Mouse (Mus musculus): Measurements from ENCODE around the gene Cfdp1. TPM values are rescaled to one million over a fixed set of nuclear protein-coding genes. Genes with fewer than 3 reads are reported as not detected.
A peak's percentile ranks its signal among the peaks of the same experiment; 100 is the strongest.

The Cfdp1 gene
- polyA plus RNA-seq, 1 experiment from 2014 or later, result 98.6 TPM

DNA sequence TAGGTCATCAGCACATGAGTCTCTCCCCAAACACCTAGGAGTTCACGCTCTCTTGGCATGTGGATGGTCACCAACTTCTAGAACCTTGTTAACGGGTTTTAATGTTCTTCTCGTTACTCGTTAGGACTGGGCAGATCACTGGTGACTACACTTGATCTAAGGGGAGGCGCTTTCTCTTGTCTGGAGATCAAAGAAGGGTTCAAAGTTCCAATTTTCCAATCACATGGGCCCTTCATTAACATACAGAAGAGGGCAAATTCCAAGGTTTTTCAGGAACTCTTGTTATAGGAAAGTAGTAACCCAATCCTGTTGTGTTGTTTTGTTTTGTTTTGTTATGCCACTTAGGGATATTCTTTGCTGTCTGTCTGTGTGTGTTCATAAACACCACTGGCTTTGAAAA, 95.3 kb downstream of the Cfdp1 start:
- H3K4me1 ChIP-seq (replicated peaks; ENCODE audit: control insufficient read depth, insufficient read depth), result no peaks in the 10 kb centered on the region
- DNase-seq (ENCODE audit: low spot score) (no peak), ATAC-seq (ENCODE audit: low FRiP score, low TSS enrichment) (no peak)
- H3K27me3 ChIP-seq (ENCODE audit: control insufficient read depth, insufficient read depth, low read length), result no peaks in the 10 kb centered on the region
- TF ChIP-seq EP300 (optimal IDR thresholded peaks at IDR 0.05), result no peak
- TF ChIP-seq CTCF (IDR thresholded peaks at IDR 0.05; ENCODE audit: low read depth), result no peak
- H3K9ac ChIP-seq (ENCODE audit: low read length), result no peak overlapping the region
- no peaks in the 10 kb centered on the region for H3K9me3 ChIP-seq (ENCODE audit: control insufficient read depth, low read length)
- H3K4me2 ChIP-seq (replicated peaks; ENCODE audit: low read depth), result no peak overlapping the region
- H3K36me3 ChIP-seq (ENCODE audit: control insufficient read depth, insufficient read depth, low read length), result no peaks in the 10 kb centered on the region
- no peak overlapping the region for H3K27ac ChIP-seq (replicated peaks)
- 90% methylated on average over 5 of the region's 5 CpGs for WGBS
- no peak overlapping the region for H3K4me3 ChIP-seq (ENCODE audit: low read depth, low read length)

DNA sequence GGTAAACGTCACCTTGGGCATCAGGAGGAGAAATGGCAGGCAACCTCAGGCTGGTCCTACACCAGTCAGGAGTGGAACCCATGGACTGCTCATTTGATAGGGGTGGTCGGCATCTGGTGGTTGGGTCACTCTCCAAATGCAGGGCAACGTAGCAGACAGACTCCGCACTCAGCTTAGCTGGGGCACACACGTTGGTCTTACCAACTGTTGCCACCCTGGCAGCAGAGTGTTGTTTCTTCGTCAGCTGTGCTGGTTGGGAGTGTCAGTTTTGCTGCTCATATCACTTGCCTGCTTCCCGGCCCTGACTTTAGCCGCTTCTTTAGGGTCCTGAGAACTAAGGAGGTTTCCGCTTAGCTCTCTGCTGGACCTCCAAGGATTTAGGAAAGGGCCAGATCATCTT, 96.5 kb downstream of the Cfdp1 start:
- WGBS, result 86% methylated on average over 9 of the region's 9 CpGs
- TF ChIP-seq CTCF (IDR thresholded peaks at IDR 0.05; ENCODE audit: low read depth), result no peak
- no peak for TF ChIP-seq EP300 (optimal IDR thresholded peaks at IDR 0.05)
- H3K27ac ChIP-seq (replicated peaks), result no peak overlapping the region
- no peak overlapping the region for H3K9ac ChIP-seq (ENCODE audit: low read length)
- no peaks in the 10 kb centered on the region for H3K9me3 ChIP-seq (ENCODE audit: control insufficient read depth, low read length)
- no peak for DNase-seq (ENCODE audit: low spot score)
- no peaks in the 10 kb centered on the region for H3K27me3 ChIP-seq (ENCODE audit: control insufficient read depth, insufficient read depth, low read length)
- ATAC-seq (ENCODE audit: low FRiP score, low TSS enrichment), result no peak
- no peaks in the 10 kb centered on the region for H3K4me1 ChIP-seq (replicated peaks; ENCODE audit: control insufficient read depth, insufficient read depth)
- H3K4me3 ChIP-seq (ENCODE audit: low read depth, low read length), result no peak overlapping the region
- H3K4me2 ChIP-seq (replicated peaks; ENCODE audit: low read depth), result no peak overlapping the region
- no peaks in the 10 kb centered on the region for H3K36me3 ChIP-seq (ENCODE audit: control insufficient read depth, insufficient read depth, low read length)

DNA sequence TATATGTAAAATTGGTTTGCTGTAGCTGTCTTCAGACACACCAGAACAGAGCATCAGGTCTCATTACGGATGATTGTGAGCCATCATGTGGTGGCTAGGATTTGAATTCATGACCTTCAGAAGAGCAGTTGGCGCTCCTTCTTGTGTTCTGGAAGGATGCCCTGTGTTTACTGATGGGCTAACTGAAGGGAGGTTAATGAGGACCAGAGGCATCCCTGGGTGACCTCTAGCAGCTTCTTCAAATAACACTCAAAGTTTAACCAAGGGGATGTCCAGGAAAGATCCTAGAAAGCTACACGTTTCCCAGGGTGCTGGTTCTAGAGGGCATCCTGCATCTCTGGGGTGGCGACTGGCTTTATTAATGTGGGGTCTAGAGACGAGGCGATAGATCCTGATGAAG, 99.4 kb downstream of the Cfdp1 start:
- no peak overlapping the region for H3K4me2 ChIP-seq (replicated peaks; ENCODE audit: low read depth)
- no peak overlapping the region for H3K27ac ChIP-seq (replicated peaks)
- 83% methylated on average over 6 of the region's 6 CpGs for WGBS
- H3K4me1 ChIP-seq (replicated peaks; ENCODE audit: control insufficient read depth, insufficient read depth), result no peaks in the 10 kb centered on the region
- TF ChIP-seq EP300 (optimal IDR thresholded peaks at IDR 0.05) (no peak), CTCF (IDR thresholded peaks at IDR 0.05; ENCODE audit: low read depth) (no peak)
- H3K9ac ChIP-seq (ENCODE audit: low read length), result no peak overlapping the region
- H3K4me3 ChIP-seq (ENCODE audit: low read depth, low read length), result no peak overlapping the region
- ATAC-seq (ENCODE audit: low FRiP score, low TSS enrichment), result no peak
- no peaks in the 10 kb centered on the region for H3K27me3 ChIP-seq (ENCODE audit: control insufficient read depth, insufficient read depth, low read length)
- no peaks in the 10 kb centered on the region for H3K36me3 ChIP-seq (ENCODE audit: control insufficient read depth, insufficient read depth, low read length)
- DNase-seq (ENCODE audit: low spot score), result no peak
- H3K9me3 ChIP-seq (ENCODE audit: control insufficient read depth, low read length), result no peaks in the 10 kb centered on the region

DNA sequence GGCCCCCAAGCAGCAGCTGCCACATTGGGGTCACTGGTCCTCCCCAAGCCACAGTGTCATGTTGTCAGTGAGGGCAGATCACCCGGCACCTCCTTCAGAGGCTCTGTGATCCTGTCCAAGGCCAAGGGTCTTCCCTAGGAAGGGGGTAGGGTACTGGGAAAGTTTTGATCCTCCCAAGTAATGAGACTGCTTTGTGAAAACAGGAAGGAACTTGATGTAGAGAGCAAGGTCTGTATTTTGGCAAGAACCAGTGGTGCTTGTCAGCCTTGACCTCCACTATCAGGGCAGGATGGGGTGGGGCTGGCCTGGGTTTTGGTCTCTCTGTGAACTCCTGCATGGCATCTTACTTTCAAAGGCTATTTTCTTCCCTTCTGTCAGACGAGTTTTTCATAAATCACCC, 100.0 kb downstream of the Cfdp1 start:
- Histone ChIP-seq H3K27me3 (ENCODE audit: control insufficient read depth, insufficient read depth, low read length) (no peaks in the 10 kb centered on the region), H3K9ac (ENCODE audit: low read length) (no peak overlapping the region), H3K4me3 (ENCODE audit: low read depth, low read length) (no peak overlapping the region), H3K9me3 (ENCODE audit: control insufficient read depth, low read length) (no peaks in the 10 kb centered on the region), H3K4me2 (replicated peaks; ENCODE audit: low read depth) (no peak overlapping the region), H3K27ac (replicated peaks) (no peak overlapping the region), H3K36me3 (ENCODE audit: control insufficient read depth, insufficient read depth, low read length) (no peaks in the 10 kb centered on the region), H3K4me1 (replicated peaks; ENCODE audit: control insufficient read depth, insufficient read depth) (no peaks in the 10 kb centered on the region)
- DNase-seq (ENCODE audit: low spot score) (no peak), ATAC-seq (ENCODE audit: low FRiP score, low TSS enrichment) (no peak)
- TF ChIP-seq CTCF (IDR thresholded peaks at IDR 0.05; ENCODE audit: low read depth) (no peak), EP300 (optimal IDR thresholded peaks at IDR 0.05) (no peak)
- WGBS, result 41% methylated on average over 2 of the region's 2 CpGs

DNA sequence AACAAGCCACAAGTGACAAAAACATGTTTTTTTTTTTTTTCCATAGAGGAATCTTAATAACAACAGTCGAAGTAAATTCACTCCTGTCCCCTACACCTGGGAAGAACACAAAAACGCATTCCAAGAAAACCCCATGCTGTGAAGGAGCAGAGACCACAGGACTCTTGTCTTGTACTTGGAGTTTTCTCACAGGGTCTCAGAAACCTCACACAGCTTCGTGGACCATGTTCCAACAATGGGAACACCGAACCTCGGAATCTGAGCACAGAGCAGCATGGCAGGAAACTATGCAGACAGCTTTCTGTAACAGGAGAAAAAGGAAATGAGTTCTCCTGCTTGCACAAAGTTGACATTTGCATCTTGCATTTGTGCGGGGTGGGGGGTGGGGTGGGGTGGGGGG, 105.3 kb downstream of the Cfdp1 start:
- DNase-seq (ENCODE audit: low spot score) (no peak), ATAC-seq (ENCODE audit: low FRiP score, low TSS enrichment) (no peak)
- 52% methylated on average over 6 of the region's 6 CpGs for WGBS
- Histone ChIP-seq H3K27ac (replicated peaks) (peak overlapping the region; percentile 24; the same call in 1 of the 2 replicates), H3K9ac (ENCODE audit: low read length) (no peak overlapping the region), H3K9me3 (ENCODE audit: control insufficient read depth, low read length) (no peaks in the 10 kb centered on the region), H3K4me1 (replicated peaks; ENCODE audit: control insufficient read depth, insufficient read depth) (peaks cover 6% of the 10 kb centered on the region), H3K4me3 (ENCODE audit: low read depth, low read length) (no peak overlapping the region), H3K4me2 (replicated peaks; ENCODE audit: low read depth) (no peak overlapping the region), H3K36me3 (ENCODE audit: control insufficient read depth, insufficient read depth, low read length) (no peaks in the 10 kb centered on the region), H3K27me3 (ENCODE audit: control insufficient read depth, insufficient read depth, low read length) (no peaks in the 10 kb centered on the region)
- TF ChIP-seq EP300 (optimal IDR thresholded peaks at IDR 0.05) (no peak), CTCF (IDR thresholded peaks at IDR 0.05; ENCODE audit: low read depth) (no peak)

DNA sequence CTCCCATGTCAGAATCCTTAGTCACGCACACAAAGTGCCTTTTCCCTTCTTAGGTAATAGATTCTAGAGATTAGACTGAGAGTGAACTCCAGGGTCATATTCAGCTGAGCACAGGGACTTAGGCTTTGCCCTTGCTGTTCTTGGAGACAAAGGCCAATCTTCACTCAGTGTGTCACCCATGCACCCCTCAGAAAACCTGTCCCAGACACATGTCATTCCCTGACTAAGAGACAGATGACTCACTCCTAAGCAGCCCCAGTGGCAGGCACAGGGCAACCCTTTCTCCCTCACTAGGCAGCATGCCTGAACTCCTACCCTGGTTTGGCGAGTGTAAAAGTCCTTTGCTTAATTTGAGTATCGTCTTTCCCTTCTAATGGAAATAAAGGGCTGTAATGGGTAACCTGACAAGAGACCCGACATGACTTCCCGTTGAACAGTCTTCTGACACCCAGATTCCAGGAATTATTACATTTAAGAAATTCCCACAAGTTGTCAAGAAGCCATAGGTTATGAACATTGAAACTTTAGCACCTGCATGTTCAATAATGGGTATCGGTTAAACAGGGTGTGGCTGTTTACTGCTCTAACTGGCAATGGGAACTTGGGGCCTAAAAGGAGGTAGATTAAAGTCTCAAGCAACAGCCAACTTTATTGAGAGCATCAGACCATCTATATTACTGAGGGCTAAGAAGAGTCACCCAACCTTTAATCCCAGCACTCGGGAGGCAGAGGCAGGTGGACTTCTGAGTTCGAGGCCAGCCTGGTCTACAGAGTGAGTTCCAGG, 106.0 kb downstream of the Cfdp1 start:
- WGBS, result 64% methylated on average over 8 of the region's 8 CpGs
- H3K4me1 ChIP-seq (replicated peaks; ENCODE audit: control insufficient read depth, insufficient read depth), result peaks cover 6% of the 10 kb centered on the region
- no peak overlapping the region for H3K4me2 ChIP-seq (replicated peaks; ENCODE audit: low read depth)
- H3K4me3 ChIP-seq (ENCODE audit: low read depth, low read length), result no peak overlapping the region
- DNase-seq (ENCODE audit: low spot score) (peak; percentile 32), ATAC-seq (ENCODE audit: low FRiP score, low TSS enrichment) (peak; percentile 66)
- H3K27ac ChIP-seq (replicated peaks), result 0 out of 2 replicates have a peak overlapping the region, but pooled peaks have one; percentile 19
- no peak for TF ChIP-seq EP300 (optimal IDR thresholded peaks at IDR 0.05)
- TF ChIP-seq CTCF (IDR thresholded peaks at IDR 0.05; ENCODE audit: low read depth), result no peak
- no peak overlapping the region for H3K9ac ChIP-seq (ENCODE audit: low read length)
- H3K9me3 ChIP-seq (ENCODE audit: control insufficient read depth, low read length), result no peaks in the 10 kb centered on the region
- H3K27me3 ChIP-seq (ENCODE audit: control insufficient read depth, insufficient read depth, low read length), result no peaks in the 10 kb centered on the region
- H3K36me3 ChIP-seq (ENCODE audit: control insufficient read depth, insufficient read depth, low read length), result no peaks in the 10 kb centered on the region
